Mouse (Mus musculus) midbrain, embryonic 16.5 days (tissue): ENCODE data around the gene Clint1. TPM values are rescaled to one million over a fixed set of nuclear protein-coding genes. Genes with fewer than 3 reads are reported as not detected.

Source experiments
- ATAC-seq: fragments of 200-750 bp; cut with Nextera tagmentation; 2 replicates; pipeline ENCODE4 v1.8.0; 2017; ENCODE audit warnings: moderate TSS enrichment
- H3K27ac ChIP-seq: fragments of 300-500 bp; sonication (generic); 2 replicates; pipeline ENCODE4 v1.5.1; 2014; ENCODE audit warnings: mild to moderate bottlenecking, low read length, mixed read lengths
- H3K27me3 ChIP-seq: fragments of 300-500 bp; sonication (generic); 2 replicates; pipeline ENCODE4 v1.6.1; 2014; ENCODE audit warnings: low read depth, low read length, mixed read lengths; ENCODE audit not compliant: control insufficient read depth, insufficient read depth
- H3K36me3 ChIP-seq: fragments of 300-500 bp; sonication (generic); 2 replicates; pipeline ENCODE4 v1.6.1; 2014; ENCODE audit warnings: mild to moderate bottlenecking, low read length, moderate library complexity, mixed read lengths; ENCODE audit not compliant: control insufficient read depth, insufficient read depth
- H3K4me1 ChIP-seq: fragments of 300-500 bp; sonication (generic); 2 replicates; pipeline ENCODE4 v1.6.1; 2014; ENCODE audit warnings: mild to moderate bottlenecking, low read length, mixed read lengths; ENCODE audit not compliant: control insufficient read depth, insufficient read depth
- H3K4me2 ChIP-seq: fragments of 300-500 bp; sonication (generic); 2 replicates; pipeline ENCODE4 v1.6.1; 2014; ENCODE audit warnings: mild to moderate bottlenecking, low read length, mixed read lengths
- H3K4me3 ChIP-seq: fragments of 300-500 bp; sonication (generic); 2 replicates; pipeline ENCODE4 v1.5.1; 2014; ENCODE audit warnings: low read depth, mild to moderate bottlenecking, low read length, moderate library complexity, mixed read lengths
- H3K9ac ChIP-seq: fragments of 300-500 bp; sonication (generic); 2 replicates; pipeline ENCODE4 v1.6.1; 2014; ENCODE audit warnings: low read depth, low read length, mixed read lengths
- H3K9me3 ChIP-seq: fragments of 300-500 bp; sonication (generic); replicated peaks from 2 replicates; pipeline ENCODE4 v1.6.1; 2014; ENCODE audit warnings: mild to moderate bottlenecking, low read length, mixed read lengths; ENCODE audit not compliant: control insufficient read depth, poor library complexity, severe bottlenecking
- WGBS: fragments of 180-500 bp; shearing (Covaris S2); extraction: QIAGEN DNeasy Blood & Tissue Kit; methylation state at CpG from one replicate; pipeline ENCODE4 v1.1.7; 2014; 5-methylcytosine and 5-hydroxymethylcytosine counted together
- polyA plus RNA-seq: library from polyadenylated mRNA; unstranded; fragments of >200 nt; fragmentation: Nextera tagmentation; extraction: Ambion mirVana; gene quantifications from 2 replicates; pipeline ENCODE4 v1.2.1, GENCODE M21; 2015

Clint1 gene
- polyA plus RNA-seq, 1 experiment from 2014 or later, result 38.7 TPM

GRCm38 (mm10) chr11:45837257-45837817 lies 14.5 kb upstream of the Clint1 start:
- Histone ChIP-seq H3K36me3 (no peaks in the 10 kb centered on the region), H3K9me3 (no peaks in the 10 kb centered on the region), H3K9ac (no peak overlapping the region), H3K4me1 (no peaks in the 10 kb centered on the region), H3K27ac (no peak overlapping the region), H3K4me2 (no peak overlapping the region), H3K4me3 (no peak overlapping the region), H3K27me3 (no peaks in the 10 kb centered on the region)
- WGBS, result 88% methylated on average over 5 of the region's 5 CpGs
- ATAC-seq, result no peak

DNA sequence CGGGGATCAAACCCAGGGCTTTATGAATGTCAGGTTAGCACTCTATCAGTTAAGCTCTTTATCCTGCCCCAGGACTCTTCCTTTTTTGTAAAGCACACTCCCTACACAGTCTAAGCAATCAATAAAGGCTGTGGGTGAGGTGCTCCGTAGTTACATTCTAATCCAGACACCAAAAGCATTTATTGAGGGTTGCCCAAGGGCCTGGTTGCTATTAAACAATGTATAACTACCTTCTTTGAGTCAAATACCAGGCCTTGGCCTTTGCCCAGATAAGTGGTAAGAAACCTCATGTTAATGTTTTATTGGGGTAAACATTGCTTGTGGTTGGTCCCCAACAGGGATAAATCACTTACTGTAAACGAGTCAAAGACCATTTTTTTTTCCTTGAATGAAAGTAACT lies 13.4 kb upstream of the Clint1 start:
- Histone ChIP-seq H3K27ac (no peak overlapping the region), H3K9me3 (no peaks in the 10 kb centered on the region), H3K4me3 (no peak overlapping the region), H3K9ac (no peak overlapping the region), H3K4me1 (no peaks in the 10 kb centered on the region), H3K4me2 (no peak overlapping the region), H3K36me3 (no peaks in the 10 kb centered on the region), H3K27me3 (no peaks in the 10 kb centered on the region)
- ATAC-seq, result no peak
- 75% methylated on average over 3 of the region's 3 CpGs for WGBS

DNA sequence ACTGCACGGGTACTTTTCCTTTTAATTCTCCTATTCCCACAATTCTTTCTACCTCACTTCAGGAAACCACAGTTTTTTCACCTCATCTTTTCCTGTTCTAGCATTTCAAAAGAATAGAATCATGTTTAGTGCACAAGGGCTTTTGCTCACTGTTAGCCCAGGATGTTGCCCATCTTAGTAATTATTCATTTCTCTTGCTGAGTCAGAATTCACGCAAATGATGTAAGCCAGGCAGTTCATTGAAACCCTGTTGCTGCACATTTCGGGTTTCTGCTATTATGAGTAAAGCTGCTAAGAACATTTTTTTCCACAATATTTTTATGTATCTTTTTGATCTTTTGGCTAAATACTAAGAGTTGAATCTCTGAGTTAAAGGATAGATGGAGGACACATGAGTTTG lies 11.5 kb upstream of the Clint1 start:
- H3K27me3 ChIP-seq, result no peaks in the 10 kb centered on the region
- H3K27ac ChIP-seq, result no peak overlapping the region
- no peak overlapping the region for H3K4me2 ChIP-seq
- H3K4me3 ChIP-seq, result no peak overlapping the region
- H3K36me3 ChIP-seq, result no peaks in the 10 kb centered on the region
- ATAC-seq, result no peak
- H3K9me3 ChIP-seq, result no peaks in the 10 kb centered on the region
- no peaks in the 10 kb centered on the region for H3K4me1 ChIP-seq
- no peak overlapping the region for H3K9ac ChIP-seq
- WGBS, result 89% methylated on average over 3 of the region's 3 CpGs

DNA sequence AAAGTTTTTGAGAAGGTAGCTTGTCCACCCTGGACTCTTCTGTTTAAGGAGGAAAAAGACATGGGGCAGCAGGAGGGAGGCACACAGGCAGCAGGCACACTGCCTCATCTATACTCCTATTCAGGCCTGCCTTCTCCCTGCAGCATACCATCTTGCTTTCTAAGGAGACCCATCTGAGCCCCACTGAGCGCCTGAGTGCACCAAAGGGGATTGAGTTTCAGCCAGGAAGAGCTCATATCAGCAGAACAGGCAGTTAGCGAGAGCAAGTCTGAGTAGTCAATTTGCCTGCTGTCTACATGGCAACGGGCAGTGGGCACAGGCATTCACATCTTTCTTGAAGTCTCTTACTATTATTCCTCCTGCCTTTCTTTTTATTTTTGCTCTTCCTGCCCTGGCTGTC lies 5.8 kb upstream of the Clint1 start:
- Histone ChIP-seq H3K4me1 (no peaks in the 10 kb centered on the region), H3K27ac (no peak overlapping the region), H3K36me3 (no peaks in the 10 kb centered on the region), H3K9ac (no peak overlapping the region), H3K4me2 (no peak overlapping the region), H3K4me3 (no peak overlapping the region), H3K9me3 (no peaks in the 10 kb centered on the region), H3K27me3 (no peaks in the 10 kb centered on the region)
- 38% methylated on average over 3 of the region's 3 CpGs for WGBS
- ATAC-seq, result no peak

GRCm38 (mm10) chr11:45847548-45847947 lies 4.3 kb upstream of the Clint1 start:
- no peak overlapping the region for H3K27ac ChIP-seq
- no peaks in the 10 kb centered on the region for H3K27me3 ChIP-seq
- no peak overlapping the region for H3K9ac ChIP-seq
- H3K9me3 ChIP-seq, result no peaks in the 10 kb centered on the region
- H3K4me2 ChIP-seq, result no peak overlapping the region
- H3K4me1 ChIP-seq, result peaks cover 1% of the 10 kb centered on the region
- WGBS, result 81% methylated on average over 7 of the region's 7 CpGs
- H3K4me3 ChIP-seq, result no peak overlapping the region
- ATAC-seq, result no peak
- H3K36me3 ChIP-seq, result no peaks in the 10 kb centered on the region

GRCm38 (mm10) chr11:45848253-45848652 lies 3.6 kb upstream of the Clint1 start:
- Histone ChIP-seq H3K4me3 (no peak overlapping the region), H3K4me2 (no peak overlapping the region), H3K36me3 (no peaks in the 10 kb centered on the region), H3K9me3 (no peaks in the 10 kb centered on the region), H3K4me1 (peaks cover 7% of the 10 kb centered on the region), H3K27me3 (no peaks in the 10 kb centered on the region), H3K9ac (no peak overlapping the region), H3K27ac (no peak overlapping the region)
- WGBS, result 92% methylated on average over 12 of the region's 12 CpGs
- ATAC-seq, result no peak

DNA sequence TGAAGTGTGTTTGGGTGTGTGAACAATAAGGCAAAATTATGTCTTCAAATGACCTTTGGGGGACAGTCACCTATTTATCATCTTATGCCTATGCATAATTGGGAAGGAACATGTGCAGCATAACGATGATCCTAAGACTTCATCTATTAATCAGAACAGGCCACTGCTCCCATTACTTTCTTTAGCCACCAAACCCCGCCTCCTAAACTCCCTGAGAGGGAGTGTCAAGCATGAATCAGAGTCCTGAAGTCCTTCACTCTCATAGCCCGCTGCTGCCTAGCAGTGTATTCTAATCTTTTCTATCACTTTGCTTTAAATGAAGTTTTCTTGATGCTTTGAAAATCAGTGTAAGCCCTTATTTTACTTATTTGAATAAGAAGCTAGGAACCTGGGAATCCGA lies 2.6 kb upstream of the Clint1 start:
- no peak overlapping the region for H3K4me2 ChIP-seq
- H3K27ac ChIP-seq, result no peak overlapping the region
- ATAC-seq, result no peak
- H3K36me3 ChIP-seq, result no peaks in the 10 kb centered on the region
- peaks cover 13% of the 10 kb centered on the region for H3K4me1 ChIP-seq
- H3K4me3 ChIP-seq, result no peak overlapping the region
- H3K27me3 ChIP-seq, result no peaks in the 10 kb centered on the region
- no peak overlapping the region for H3K9ac ChIP-seq
- no peaks in the 10 kb centered on the region for H3K9me3 ChIP-seq
- WGBS, result 85% methylated on average over 4 of the region's 4 CpGs

DNA sequence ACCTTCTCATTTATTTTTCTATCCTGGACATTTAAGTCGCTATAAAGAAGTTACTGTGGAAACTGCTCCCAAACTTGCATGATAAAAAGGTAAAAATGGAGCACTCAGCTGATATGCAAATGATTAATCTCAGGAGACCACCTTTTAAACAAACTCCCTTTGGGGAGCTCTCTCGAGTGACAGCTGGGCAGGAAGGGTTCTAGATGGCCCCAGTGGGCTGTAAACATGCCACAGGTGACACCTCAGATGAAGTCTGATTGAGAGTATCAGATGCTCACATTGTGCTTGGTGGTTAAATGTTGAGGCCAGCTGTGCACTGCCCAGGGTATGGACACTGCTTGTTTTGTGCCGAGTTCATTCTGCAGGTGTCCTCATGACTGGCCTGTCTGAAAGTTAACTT lies 2.0 kb upstream of the Clint1 start:
- Histone ChIP-seq H3K36me3 (no peaks in the 10 kb centered on the region), H3K27ac (no peak overlapping the region), H3K4me2 (no peak overlapping the region), H3K4me1 (peaks cover 13% of the 10 kb centered on the region), H3K4me3 (no peak overlapping the region), H3K9ac (no peak overlapping the region), H3K27me3 (no peaks in the 10 kb centered on the region), H3K9me3 (no peaks in the 10 kb centered on the region)
- no peak for ATAC-seq
- WGBS, result 73% methylated on average over 3 of the region's 3 CpGs

DNA sequence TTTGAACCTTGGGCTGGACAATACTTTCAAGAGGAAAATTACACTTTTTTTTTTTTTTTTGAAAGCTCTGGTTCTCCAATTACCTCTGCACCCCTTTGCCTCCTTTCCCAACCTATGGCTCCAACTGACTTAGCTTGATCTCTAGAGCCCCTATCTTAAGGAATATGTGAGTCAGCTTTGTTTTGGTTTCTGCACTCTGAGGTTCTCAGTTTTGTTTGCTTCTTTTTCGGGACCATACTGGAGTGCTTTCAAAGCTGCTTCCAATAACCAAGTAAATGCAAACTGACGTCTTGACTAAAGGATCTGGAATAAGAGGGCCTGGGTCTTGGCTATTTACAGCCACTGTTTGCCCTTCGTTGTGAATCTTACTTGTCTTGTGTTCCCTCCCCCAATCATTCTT lies 1.5 kb upstream of the Clint1 start:
- no peak for ATAC-seq
- no peaks in the 10 kb centered on the region for H3K27me3 ChIP-seq

More for the DNA sequence above, 1.5 kb upstream of the Clint1 start:
- Histone ChIP-seq H3K36me3 (0 out of 2 replicates have a peak, but pooled peaks cover under 1% of the 10 kb centered on the region), H3K9ac (no peak overlapping the region), H3K4me2 (no peak overlapping the region), H3K9me3 (no peaks in the 10 kb centered on the region), H3K4me3 (no peak overlapping the region), H3K27ac (no peak overlapping the region), H3K4me1 (peaks cover 15% of the 10 kb centered on the region)
- 45% methylated on average over 3 of the region's 3 CpGs for WGBS
